Mouse (Mus musculus) kidney, postnatal 0 days (tissue): ENCODE data around the gene Cpt2. TPM values are rescaled to one million over a fixed set of nuclear protein-coding genes. Genes with fewer than 3 reads are reported as not detected.

Experiments used
- ATAC-seq: fragments of 200-750 bp; cut with Nextera tagmentation; replicated peaks from 2 replicates; pipeline ENCODE4 v1.8.0; 2017; ENCODE audit warnings: low read depth, moderate number of reproducible peaks, moderate TSS enrichment, moderate library complexity; ENCODE audit not compliant: low FRiP score
- DNase-seq: peaks from one replicate; pipeline ENCODE4 v3.0.0-alpha.2; 2016; ENCODE audit warnings: low spot score
- H3K27ac ChIP-seq: fragments of 300-500 bp; sonication (generic); 2 replicates; pipeline ENCODE4 v1.5.1; 2014; ENCODE audit warnings: mild to moderate bottlenecking
- H3K27me3 ChIP-seq: fragments of 300-500 bp; sonication (generic); 2 replicates; pipeline ENCODE4 v1.6.1; 2014; ENCODE audit warnings: low read length, mixed read lengths; ENCODE audit not compliant: insufficient read depth
- H3K36me3 ChIP-seq: fragments of 300-500 bp; sonication (generic); 2 replicates; pipeline ENCODE4 v1.6.1; 2014; ENCODE audit warnings: low read length, mixed read lengths; ENCODE audit not compliant: insufficient read depth
- H3K4me1 ChIP-seq: fragments of 300-500 bp; sonication (generic); replicated peaks from 2 replicates; pipeline ENCODE4 v1.6.1; 2014; ENCODE audit warnings: antibody characterized with exemption, low read length, mixed read lengths; ENCODE audit not compliant: insufficient read depth
- H3K4me2 ChIP-seq: fragments of 300-500 bp; sonication (generic); 2 replicates; pipeline ENCODE4 v1.6.1; 2014; ENCODE audit warnings: mild to moderate bottlenecking, low read length, moderate library complexity, mixed read lengths
- H3K4me3 ChIP-seq: fragments of 300-500 bp; sonication (generic); replicated peaks from 2 replicates; pipeline ENCODE4 v1.5.1; 2014; ENCODE audit warnings: low read depth, low read length
- H3K9ac ChIP-seq: fragments of 300-500 bp; sonication (generic); 2 replicates; pipeline ENCODE4 v1.6.1; 2014; ENCODE audit warnings: low read depth, low read length
- H3K9me3 ChIP-seq: fragments of 300-500 bp; sonication (generic); replicated peaks from 2 replicates; pipeline ENCODE4 v1.6.1; 2016; ENCODE audit warnings: low read length, inconsistent platforms, mixed read lengths
- CTCF ChIP-seq: IDR thresholded peaks from 2 replicates; pipeline ENCODE4 v1.5.1; 2016; ENCODE audit warnings: antibody characterized with exemption, low read depth, mild to moderate bottlenecking, moderate library complexity
- WGBS: fragments of 180-500 bp; shearing (Covaris S2); extraction: QIAGEN DNeasy Blood & Tissue Kit; methylation state at CpG from one replicate; pipeline ENCODE4 v1.1.7; 2014; 5-methylcytosine and 5-hydroxymethylcytosine counted together
- polyA plus RNA-seq: library from polyadenylated mRNA; unstranded; fragments of >200 nt; fragmentation: Nextera tagmentation; extraction: Ambion mirVana; gene quantifications from 2 replicates; pipeline ENCODE4 v1.2.1, GENCODE M21; 2015

The Cpt2 gene
- polyA plus RNA-seq, 1 experiment from 2014 or later = 82.8 TPM

DNA sequence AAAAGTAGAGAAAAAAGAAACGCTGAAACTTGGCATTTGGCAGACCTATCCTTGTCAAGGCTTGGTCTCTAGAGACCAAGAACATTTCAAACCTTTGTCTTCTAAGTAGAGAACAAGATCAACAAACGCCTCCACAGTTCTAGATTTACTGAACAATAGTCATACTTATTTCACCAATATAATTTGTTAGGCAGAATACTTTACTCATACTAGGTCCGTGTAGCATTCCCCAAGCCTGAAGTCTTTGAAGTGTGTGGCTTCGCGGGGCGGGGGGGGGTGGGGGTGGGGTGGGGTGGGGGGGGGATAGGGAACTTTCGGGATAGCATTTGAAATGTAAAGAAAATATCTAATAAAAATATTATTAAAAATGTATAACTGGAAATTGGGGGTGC lies 389 bp upstream of the Cpt2 start:
- H3K36me3 ChIP-seq = no peaks in the 10 kb centered on the region
- H3K4me1 ChIP-seq = peaks cover 19% of the 10 kb centered on the region
- no peak for TF ChIP-seq CTCF
- peak overlapping the region; percentile 70 for H3K4me2 ChIP-seq
- ATAC-seq = 0 out of 2 replicates have a peak, but pooled peaks have one; percentile 4
- no peaks in the 10 kb centered on the region for H3K27me3 ChIP-seq
- H3K9me3 ChIP-seq = no peaks in the 10 kb centered on the region
- DNase-seq = no peak
- 43% methylated on average over 7 of the region's 7 CpGs for WGBS
- H3K4me3 ChIP-seq = peak overlapping the region; percentile 69; the same call in 1 of the 2 replicates
- no peak overlapping the region for H3K9ac ChIP-seq
- no peak overlapping the region for H3K27ac ChIP-seq

DNA sequence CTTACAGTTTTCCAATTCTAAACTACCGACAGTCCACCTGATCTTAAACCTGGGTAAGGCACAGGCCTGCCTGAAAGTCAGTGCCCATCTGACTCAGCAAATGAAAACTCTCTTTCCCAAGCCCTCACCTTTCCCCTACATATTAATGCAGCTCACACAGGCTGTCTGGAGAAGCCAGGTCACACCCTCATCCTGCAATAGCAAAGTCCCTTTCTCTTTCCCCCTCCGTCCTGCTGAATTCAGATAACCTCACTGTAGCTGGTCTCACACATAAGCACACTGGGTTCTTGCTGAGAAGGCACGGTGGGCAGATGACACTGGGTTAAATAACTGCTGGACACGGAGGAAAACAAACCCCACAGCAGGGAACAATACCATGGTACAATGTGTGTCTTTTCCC lies 1.5 kb downstream of the Cpt2 start:
- WGBS = 41% methylated on average over 4 of the region's 4 CpGs
- no peaks in the 10 kb centered on the region for H3K36me3 ChIP-seq
- H3K9ac ChIP-seq = peak overlapping the region; percentile 78; the same call in 1 of the 2 replicates
- H3K4me3 ChIP-seq = no peak overlapping the region
- ATAC-seq (peak; percentile 64), DNase-seq (peak; percentile 45)
- no peaks in the 10 kb centered on the region for H3K9me3 ChIP-seq
- H3K27me3 ChIP-seq = no peaks in the 10 kb centered on the region
- no peak for TF ChIP-seq CTCF
- peak overlapping the region; percentile 86; the same call in 1 of the 2 replicates for H3K27ac ChIP-seq
- H3K4me1 ChIP-seq = peaks cover 19% of the 10 kb centered on the region
- H3K4me2 ChIP-seq = peak overlapping the region; percentile 70

DNA sequence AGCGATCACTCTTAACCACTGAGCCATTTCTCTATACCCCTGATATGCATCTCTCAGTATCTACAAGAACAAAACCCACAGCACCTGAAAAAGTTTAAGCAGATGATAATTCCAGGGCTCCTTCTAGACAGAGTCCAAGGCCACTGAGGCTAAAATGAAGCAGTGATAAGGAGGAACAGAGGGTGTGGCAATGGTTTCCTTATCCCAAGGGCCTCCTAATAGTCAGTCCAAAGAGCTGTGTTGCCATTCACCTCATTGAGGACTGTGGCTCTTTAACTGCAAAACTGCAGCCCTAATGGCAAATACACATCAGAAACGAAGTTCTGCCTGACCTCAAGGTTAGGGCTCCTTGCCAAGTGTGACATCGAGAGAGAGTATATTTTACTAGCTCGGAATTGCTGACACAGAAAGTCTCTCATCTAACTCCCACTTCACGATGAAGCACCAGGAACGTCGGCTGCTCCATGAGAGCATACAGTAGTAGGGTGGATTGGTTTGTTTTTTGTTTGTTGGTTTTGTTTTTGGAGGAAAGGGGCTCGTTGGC lies 2.2 kb downstream of the Cpt2 start:
- WGBS = 41% methylated on average over 8 of the region's 8 CpGs
- no peak for TF ChIP-seq CTCF
- H3K9ac ChIP-seq = peak overlapping the region; percentile 32; the same call in 1 of the 2 replicates
- DNase-seq (peak; percentile 66), ATAC-seq (no peak)
- peak overlapping the region; percentile 86; the same call in 1 of the 2 replicates for H3K27ac ChIP-seq
- no peaks in the 10 kb centered on the region for H3K36me3 ChIP-seq
- no peak overlapping the region for H3K4me3 ChIP-seq
- no peaks in the 10 kb centered on the region for H3K27me3 ChIP-seq
- H3K4me1 ChIP-seq = peaks cover 19% of the 10 kb centered on the region
- H3K4me2 ChIP-seq = peak overlapping the region; percentile 70; the same call in 1 of the 2 replicates
- H3K9me3 ChIP-seq = no peaks in the 10 kb centered on the region

DNA sequence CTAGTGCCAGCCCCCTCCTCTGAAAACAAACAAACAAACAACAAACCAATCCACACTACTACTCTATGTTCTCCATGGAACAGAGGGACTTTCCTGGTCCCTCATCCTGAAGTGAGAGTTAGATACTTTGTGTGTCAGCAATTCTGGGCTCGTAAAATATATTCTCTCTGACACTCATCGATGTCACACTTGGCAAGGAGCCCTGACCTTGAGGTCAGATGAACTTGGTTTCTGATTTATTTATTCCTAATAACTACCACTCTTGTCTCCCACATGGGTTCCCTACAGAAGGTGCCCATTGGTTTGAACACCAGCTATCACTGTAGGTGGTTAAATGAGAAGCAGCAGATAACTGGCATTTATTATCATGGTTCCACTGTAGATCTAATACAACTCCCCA lies 3.1 kb downstream of the Cpt2 start:
- Histone ChIP-seq H3K27me3 (no peaks in the 10 kb centered on the region), H3K27ac (no peak overlapping the region), H3K9me3 (no peaks in the 10 kb centered on the region), H3K36me3 (no peaks in the 10 kb centered on the region), H3K4me3 (no peak overlapping the region), H3K4me2 (no peak overlapping the region), H3K4me1 (peaks cover 19% of the 10 kb centered on the region), H3K9ac (no peak overlapping the region)
- DNase-seq = no peak
- WGBS = 73% methylated on average over 2 of the region's 2 CpGs
- TF ChIP-seq CTCF = no peak
- ATAC-seq = no peak

DNA sequence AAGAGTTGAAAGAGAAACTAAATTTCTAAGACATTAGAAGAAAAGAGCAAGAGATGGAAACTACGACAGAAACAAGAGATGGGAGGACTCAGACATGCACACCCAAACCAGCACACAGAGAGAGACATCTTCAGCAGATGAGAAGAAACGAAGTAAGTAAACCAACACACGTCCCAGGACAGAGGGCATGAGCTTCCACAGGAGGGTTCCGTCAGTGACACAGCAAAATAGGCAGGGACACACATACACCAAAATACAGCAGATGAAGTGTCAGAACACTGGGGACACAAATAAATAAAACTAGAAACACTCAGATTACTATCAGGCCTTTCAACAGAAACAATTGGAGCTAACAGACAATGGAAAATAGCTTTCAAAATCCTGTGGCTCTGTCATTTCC lies 13.4 kb downstream of the Cpt2 start:
- H3K4me2 ChIP-seq = no peak overlapping the region
- H3K27ac ChIP-seq = no peak overlapping the region
- ATAC-seq (no peak), DNase-seq (no peak)
- H3K36me3 ChIP-seq = peaks cover 53% of the 10 kb centered on the region; the same call in 1 of the 2 replicates
- no peak for TF ChIP-seq CTCF
- no peaks in the 10 kb centered on the region for H3K4me1 ChIP-seq
- H3K27me3 ChIP-seq = no peaks in the 10 kb centered on the region
- H3K9ac ChIP-seq = no peak overlapping the region
- no peak overlapping the region for H3K4me3 ChIP-seq
- H3K9me3 ChIP-seq = no peaks in the 10 kb centered on the region
- 84% methylated on average over 4 of the region's 4 CpGs for WGBS

DNA sequence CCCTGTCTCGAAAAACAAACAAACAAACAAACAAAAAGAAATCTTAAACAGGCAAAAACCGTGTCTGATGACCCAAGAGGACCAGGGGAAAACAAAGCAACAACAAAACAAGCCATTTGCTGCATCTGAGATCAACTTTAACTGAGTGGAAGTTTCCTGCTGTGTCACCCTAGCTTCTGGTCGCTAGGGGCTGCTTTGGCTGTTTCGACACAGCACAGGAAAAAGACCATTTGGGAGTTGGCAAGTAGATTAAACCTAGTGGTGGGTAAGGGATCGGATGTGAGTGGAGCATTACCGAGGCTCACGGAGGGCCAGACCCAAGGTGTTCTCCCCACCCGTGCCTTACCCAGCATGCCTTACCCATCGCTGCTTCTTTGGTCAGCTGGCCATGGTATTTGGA lies 16.8 kb downstream of the Cpt2 start:
- Histone ChIP-seq H3K27me3 (no peaks in the 10 kb centered on the region), H3K27ac (no peak overlapping the region), H3K9ac (no peak overlapping the region), H3K4me3 (no peak overlapping the region), H3K9me3 (no peaks in the 10 kb centered on the region), H3K36me3 (peaks cover 51% of the 10 kb centered on the region; the same call in 1 of the 2 replicates), H3K4me1 (no peaks in the 10 kb centered on the region), H3K4me2 (no peak overlapping the region)
- ATAC-seq = no peak
- DNase-seq = no peak
- WGBS = 94% methylated on average over 9 of the region's 9 CpGs
- TF ChIP-seq CTCF = no peak

DNA sequence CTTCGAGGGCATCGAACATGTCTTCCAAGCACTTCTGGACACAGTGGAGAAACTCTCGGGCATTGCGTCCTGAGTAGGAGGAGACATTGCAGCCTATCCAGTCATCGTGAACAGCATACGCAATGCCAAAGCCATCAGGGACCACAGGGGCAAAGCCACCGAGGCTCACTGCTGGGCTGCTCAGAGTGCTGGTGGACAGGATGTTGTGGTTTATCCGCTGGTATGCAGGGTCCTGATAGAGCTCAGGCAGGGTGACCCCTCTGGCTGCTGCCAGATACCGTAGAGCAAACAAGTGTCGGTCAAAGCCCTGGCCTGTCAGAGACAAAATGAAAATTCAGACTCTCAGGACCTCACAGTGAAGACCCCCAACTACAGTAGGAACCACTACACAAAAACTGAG lies 19.2 kb downstream of the Cpt2 start:
- no peaks in the 10 kb centered on the region for H3K27me3 ChIP-seq
- no peak for TF ChIP-seq CTCF
- H3K27ac ChIP-seq = no peak overlapping the region
- H3K4me3 ChIP-seq = no peak overlapping the region
- ATAC-seq = no peak
- no peaks in the 10 kb centered on the region for H3K4me1 ChIP-seq
- no peak for DNase-seq
- H3K36me3 ChIP-seq = peaks cover 40% of the 10 kb centered on the region; the same call in 1 of the 2 replicates
- 91% methylated on average over 10 of the region's 10 CpGs for WGBS
- H3K9ac ChIP-seq = no peak overlapping the region
- no peak overlapping the region for H3K4me2 ChIP-seq
- H3K9me3 ChIP-seq = no peaks in the 10 kb centered on the region
